Mouse (Mus musculus): Measurements from ENCODE around the gene Btnl9. TPM values are rescaled to one million over a fixed set of nuclear protein-coding genes. Genes with fewer than 3 reads are reported as not detected.

The Btnl9 gene
- 0.88 and 0.91 TPM in 2 replicates for polyA plus RNA-seq (2014; fragmentation: Nextera tagmentation; extraction: Ambion mirVana)

GRCm38 (mm10) chr11:49186955-49187488, at the start of gene Btnl9:
Gene Btnl9 (minus strand): TSS chr11:49187159.
- Histone ChIP-seq H3K9me3 (ENCODE audit: control insufficient read depth, low read length) (no peaks in the 10 kb centered on the region), H3K4me1 (ENCODE audit: control insufficient read depth, insufficient read depth, low read length) (no peaks in the 10 kb centered on the region), H3K9ac (ENCODE audit: low read length) (no peak within 1 kb of the TSS), H3K36me3 (ENCODE audit: control insufficient read depth, insufficient read depth, low read length) (no peaks in the 10 kb centered on the region), H3K4me2 (ENCODE audit: low read depth, severe bottlenecking) (no peak within 1 kb of the TSS), H3K4me3 (ENCODE audit: low read depth, low read length) (no peak within 1 kb of the TSS), H3K27ac (replicated peaks; ENCODE audit: low read depth, low read length) (no peak within 1 kb of the TSS), H3K27me3 (ENCODE audit: control insufficient read depth, insufficient read depth, low read length) (no peaks in the 10 kb centered on the region)
- WGBS: 83% methylated on average over 8 of the region's 8 CpGs
- ATAC-seq (ENCODE audit: insufficient number of reproducible peaks, low FRiP score, low TSS enrichment, low read depth) (no peak), DNase-seq (ENCODE audit: low spot score) (no peak)

- no peak overlapping the region for H3K4me3 ChIP-seq (ENCODE audit: low read depth, low read length)
- no peak overlapping the region for H3K4me2 ChIP-seq (ENCODE audit: low read depth, severe bottlenecking)
- H3K9me3 ChIP-seq (ENCODE audit: control insufficient read depth, low read length): no peaks in the 10 kb centered on the region
- DNase-seq (ENCODE audit: low spot score): no peak
- H3K27me3 ChIP-seq (ENCODE audit: control insufficient read depth, insufficient read depth, low read length): no peaks in the 10 kb centered on the region
- H3K27ac ChIP-seq (replicated peaks; ENCODE audit: low read depth, low read length): no peak overlapping the region
- no peak overlapping the region for H3K9ac ChIP-seq (ENCODE audit: low read length)
- ATAC-seq (ENCODE audit: insufficient number of reproducible peaks, low FRiP score, low TSS enrichment, low read depth): no peak
- no peaks in the 10 kb centered on the region for H3K36me3 ChIP-seq (ENCODE audit: control insufficient read depth, insufficient read depth, low read length)
- H3K4me1 ChIP-seq (ENCODE audit: control insufficient read depth, insufficient read depth, low read length): no peaks in the 10 kb centered on the region
- 67% methylated on average over 3 of the region's 3 CpGs for WGBS
These were observed 48.7 kb upstream of the Btnl9 start for GRCm38 (mm10) chr11:49235459-49236207.

- H3K4me3 ChIP-seq (ENCODE audit: low read depth, low read length): no peak overlapping the region
- WGBS: 55% methylated on average over 3 of the region's 3 CpGs
- ATAC-seq (ENCODE audit: insufficient number of reproducible peaks, low FRiP score, low TSS enrichment, low read depth) (no peak), DNase-seq (ENCODE audit: low spot score) (no peak)
- no peaks in the 10 kb centered on the region for H3K36me3 ChIP-seq (ENCODE audit: control insufficient read depth, insufficient read depth, low read length)
- no peaks in the 10 kb centered on the region for H3K4me1 ChIP-seq (ENCODE audit: control insufficient read depth, insufficient read depth, low read length)
- no peak overlapping the region for H3K4me2 ChIP-seq (ENCODE audit: low read depth, severe bottlenecking)
- H3K27ac ChIP-seq (replicated peaks; ENCODE audit: low read depth, low read length): no peak overlapping the region
- H3K9me3 ChIP-seq (ENCODE audit: control insufficient read depth, low read length): no peaks in the 10 kb centered on the region
- no peaks in the 10 kb centered on the region for H3K27me3 ChIP-seq (ENCODE audit: control insufficient read depth, insufficient read depth, low read length)
- no peak overlapping the region for H3K9ac ChIP-seq (ENCODE audit: low read length)
These were observed 45.8 kb upstream of the Btnl9 start for GRCm38 (mm10) chr11:49232781-49233180.

GRCm38 (mm10) chr11:49224455-49224854, 37.5 kb upstream of the Btnl9 start:
- H3K9ac ChIP-seq (ENCODE audit: low read length): no peak overlapping the region
- H3K4me3 ChIP-seq (ENCODE audit: low read depth, low read length): no peak overlapping the region
- no peak for DNase-seq (ENCODE audit: low spot score)
- no peak overlapping the region for H3K27ac ChIP-seq (replicated peaks; ENCODE audit: low read depth, low read length)
- H3K4me1 ChIP-seq (ENCODE audit: control insufficient read depth, insufficient read depth, low read length): no peaks in the 10 kb centered on the region
- H3K4me2 ChIP-seq (ENCODE audit: low read depth, severe bottlenecking): no peak overlapping the region
- H3K27me3 ChIP-seq (ENCODE audit: control insufficient read depth, insufficient read depth, low read length): no peaks in the 10 kb centered on the region
- 57% methylated on average over 1 of the region's 1 CpGs for WGBS
- no peak for ATAC-seq (ENCODE audit: insufficient number of reproducible peaks, low FRiP score, low TSS enrichment, low read depth)
- H3K36me3 ChIP-seq (ENCODE audit: control insufficient read depth, insufficient read depth, low read length): no peaks in the 10 kb centered on the region
- H3K9me3 ChIP-seq (ENCODE audit: control insufficient read depth, low read length): no peaks in the 10 kb centered on the region

GRCm38 (mm10) chr11:49219271-49219670, 32.3 kb upstream of the Btnl9 start:
- Histone ChIP-seq H3K36me3 (ENCODE audit: control insufficient read depth, insufficient read depth, low read length) (peaks cover 20% of the 10 kb centered on the region), H3K9me3 (ENCODE audit: control insufficient read depth, low read length) (no peaks in the 10 kb centered on the region), H3K4me2 (ENCODE audit: low read depth, severe bottlenecking) (no peak overlapping the region), H3K4me3 (ENCODE audit: low read depth, low read length) (no peak overlapping the region), H3K9ac (ENCODE audit: low read length) (no peak overlapping the region), H3K27ac (replicated peaks; ENCODE audit: low read depth, low read length) (no peak overlapping the region), H3K4me1 (ENCODE audit: control insufficient read depth, insufficient read depth, low read length) (no peaks in the 10 kb centered on the region), H3K27me3 (ENCODE audit: control insufficient read depth, insufficient read depth, low read length) (no peaks in the 10 kb centered on the region)
- no peak for ATAC-seq (ENCODE audit: insufficient number of reproducible peaks, low FRiP score, low TSS enrichment, low read depth)
- no peak for DNase-seq (ENCODE audit: low spot score)
- 88% methylated on average over 2 of the region's 2 CpGs for WGBS

- ATAC-seq (ENCODE audit: insufficient number of reproducible peaks, low FRiP score, low TSS enrichment, low read depth) (no peak), DNase-seq (ENCODE audit: low spot score) (no peak)
- Histone ChIP-seq H3K36me3 (ENCODE audit: control insufficient read depth, insufficient read depth, low read length) (peaks cover 23% of the 10 kb centered on the region), H3K4me1 (ENCODE audit: control insufficient read depth, insufficient read depth, low read length) (no peaks in the 10 kb centered on the region), H3K27me3 (ENCODE audit: control insufficient read depth, insufficient read depth, low read length) (no peaks in the 10 kb centered on the region), H3K4me2 (ENCODE audit: low read depth, severe bottlenecking) (no peak overlapping the region), H3K9ac (ENCODE audit: low read length) (no peak overlapping the region), H3K27ac (replicated peaks; ENCODE audit: low read depth, low read length) (no peak overlapping the region), H3K9me3 (ENCODE audit: control insufficient read depth, low read length) (no peaks in the 10 kb centered on the region), H3K4me3 (ENCODE audit: low read depth, low read length) (no peak overlapping the region)
- WGBS: 98% methylated on average over 1 of the region's 1 CpGs
These were observed 26.5 kb upstream of the Btnl9 start for GRCm38 (mm10) chr11:49213505-49213904.

GRCm38 (mm10) chr11:49212577-49212976, 25.6 kb upstream of the Btnl9 start:
- Histone ChIP-seq H3K4me3 (ENCODE audit: low read depth, low read length) (no peak overlapping the region), H3K27me3 (ENCODE audit: control insufficient read depth, insufficient read depth, low read length) (no peaks in the 10 kb centered on the region), H3K4me2 (ENCODE audit: low read depth, severe bottlenecking) (no peak overlapping the region), H3K9ac (ENCODE audit: low read length) (no peak overlapping the region), H3K27ac (replicated peaks; ENCODE audit: low read depth, low read length) (no peak overlapping the region), H3K36me3 (ENCODE audit: control insufficient read depth, insufficient read depth, low read length) (peaks cover 23% of the 10 kb centered on the region), H3K4me1 (ENCODE audit: control insufficient read depth, insufficient read depth, low read length) (no peaks in the 10 kb centered on the region), H3K9me3 (ENCODE audit: control insufficient read depth, low read length) (no peaks in the 10 kb centered on the region)
- no peak for DNase-seq (ENCODE audit: low spot score)
- no peak for ATAC-seq (ENCODE audit: insufficient number of reproducible peaks, low FRiP score, low TSS enrichment, low read depth)

- ATAC-seq (ENCODE audit: insufficient number of reproducible peaks, low FRiP score, low TSS enrichment, low read depth): no peak
- H3K36me3 ChIP-seq (ENCODE audit: control insufficient read depth, insufficient read depth, low read length): no peaks in the 10 kb centered on the region
- no peak overlapping the region for H3K4me2 ChIP-seq (ENCODE audit: low read depth, severe bottlenecking)
- no peaks in the 10 kb centered on the region for H3K27me3 ChIP-seq (ENCODE audit: control insufficient read depth, insufficient read depth, low read length)
- H3K27ac ChIP-seq (replicated peaks; ENCODE audit: low read depth, low read length): no peak overlapping the region
- H3K9me3 ChIP-seq (ENCODE audit: control insufficient read depth, low read length): no peaks in the 10 kb centered on the region
- H3K4me3 ChIP-seq (ENCODE audit: low read depth, low read length): no peak overlapping the region
- DNase-seq (ENCODE audit: low spot score): no peak
- no peak overlapping the region for H3K9ac ChIP-seq (ENCODE audit: low read length)
- peaks cover 6% of the 10 kb centered on the region; the same call in 1 of the 2 replicates for H3K4me1 ChIP-seq (ENCODE audit: control insufficient read depth, insufficient read depth, low read length)
- WGBS: 97% methylated on average over 1 of the region's 1 CpGs
These were observed 20.5 kb upstream of the Btnl9 start for GRCm38 (mm10) chr11:49207495-49207894.
